Mouse (Mus musculus) natural killer cell, adult 2 months (primary cell): ENCODE data around the gene Zwilch.
"Not testable (repeated sequence)": the region's sequence is repeated elsewhere in the genome, so short reads cannot be mapped to it uniquely, and the experiment has no call there.

Source experiments
- DNase-seq, 2 experiments: peaks; one replicate each; pipeline ENCODE4 v3.0.0; 2022; ENCODE audit warnings: low spot score in 2 of 2

Zwilch gene

DNA sequence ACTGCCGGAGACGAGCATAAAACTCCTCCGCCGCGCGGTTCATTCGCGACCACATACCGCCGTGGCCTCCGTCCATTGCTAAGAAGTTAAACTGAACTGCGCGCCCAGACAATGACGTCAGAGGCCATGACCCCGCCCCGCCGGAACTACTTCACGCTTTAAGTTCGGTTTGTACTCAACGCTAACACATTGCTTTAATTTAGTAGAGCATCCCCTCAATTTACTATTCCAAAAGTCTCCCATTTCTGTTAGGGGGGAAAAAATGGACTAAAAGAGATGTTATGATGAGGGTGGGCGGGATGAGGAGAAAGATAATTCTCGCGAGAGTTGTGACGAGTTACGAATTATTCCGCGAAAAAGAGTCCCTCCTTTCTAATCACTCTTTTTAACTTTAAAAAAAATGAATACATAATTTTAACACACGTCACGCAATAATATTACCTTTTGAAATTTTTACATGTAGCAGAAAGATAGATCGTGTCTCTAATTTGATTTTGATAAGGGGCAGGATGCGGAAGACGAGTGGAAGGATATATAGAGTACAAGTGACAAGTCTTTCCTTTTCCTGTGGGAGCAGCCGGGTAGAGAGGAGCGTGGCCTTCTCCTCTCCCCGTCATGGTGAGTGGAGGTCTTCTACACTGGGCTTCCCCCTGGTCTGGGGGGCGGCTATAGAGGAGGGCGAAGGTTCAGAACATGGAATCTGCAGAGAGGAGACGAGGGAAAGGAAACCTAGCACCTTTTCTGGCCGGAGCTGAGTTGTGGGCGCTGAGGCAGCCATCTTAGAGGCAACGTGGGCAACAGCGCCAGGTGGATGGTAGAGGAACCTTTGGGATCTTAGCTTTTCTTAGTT lies at the start of gene Zwilch, which contains the start of gene Rpl4:
Zwilch (minus strand) TSS at position 289 of the 850 bp plus-strand sequence.
Rpl4 (plus strand) TSS at position 560 of the 850 bp plus-strand sequence.
- DNase-seq, result peak; percentile 87 to 88

GRCm38 (mm10) chr9:64222098-64222497 lies 49.2 kb upstream of the Zwilch start:
- no peak for DNase-seq

GRCm38 (mm10) chr9:64221480-64221879 lies 48.6 kb upstream of the Zwilch start:
- no peak for DNase-seq

GRCm38 (mm10) chr9:64220603-64221002 lies 47.7 kb upstream of the Zwilch start:
- no peak for DNase-seq

DNA sequence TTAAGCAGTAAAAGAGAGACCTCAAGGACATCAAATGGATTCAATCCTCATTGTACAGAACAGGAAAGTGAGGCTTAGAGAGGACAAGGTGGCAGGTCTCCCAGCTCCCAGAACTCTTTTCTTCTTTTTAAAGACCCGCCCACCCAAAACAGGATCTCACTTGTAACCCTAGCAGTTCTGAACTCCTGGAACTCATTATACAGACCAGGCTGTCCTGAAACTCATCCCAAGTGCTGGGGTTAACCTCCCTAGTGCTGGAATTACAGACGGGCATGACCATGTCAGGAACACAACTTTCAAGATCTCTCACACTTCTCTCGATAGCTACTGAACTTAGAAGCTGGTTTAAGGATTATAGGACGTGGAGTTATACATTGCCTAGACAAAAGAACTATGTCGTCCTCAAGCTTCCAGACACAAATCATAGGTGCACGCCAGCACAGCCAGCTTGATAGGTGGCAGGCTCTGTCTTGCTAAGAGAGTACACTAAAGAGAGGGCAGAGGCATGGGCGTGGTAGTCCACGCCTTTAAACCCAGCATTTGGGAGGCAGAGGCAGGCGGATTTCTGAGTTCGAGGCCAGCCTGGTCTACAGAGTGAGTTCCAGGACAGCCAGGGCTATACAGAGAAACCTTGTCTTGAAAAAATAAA lies 47.0 kb upstream of the Zwilch start:
- no peak for DNase-seq

GRCm38 (mm10) chr9:64219305-64219704 lies 46.4 kb upstream of the Zwilch start:
- no peak for DNase-seq

DNA sequence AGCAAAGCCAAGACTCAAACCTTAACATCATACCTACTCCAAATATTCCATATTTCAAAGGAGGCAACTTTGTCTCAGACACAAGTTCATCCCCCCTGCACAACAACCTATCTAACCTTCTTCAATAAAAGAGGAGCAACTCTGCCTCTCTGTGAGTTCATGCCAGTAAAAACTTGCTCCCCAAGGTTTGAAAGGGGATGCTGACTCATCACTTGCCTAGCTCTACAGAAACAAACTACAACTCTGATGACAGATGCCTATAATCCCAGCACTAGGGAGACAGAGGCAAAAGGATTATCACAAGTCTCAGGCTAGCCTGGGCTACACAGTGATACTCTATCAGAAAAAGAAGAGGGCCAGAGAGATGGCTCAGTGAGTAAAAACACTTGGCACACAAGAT lies 45.0 kb upstream of the Zwilch start:
- no peak for DNase-seq

- no peak for DNase-seq
Observed at GRCm38 (mm10) chr9:64216641-64217040, 43.7 kb upstream of the Zwilch start.

GRCm38 (mm10) chr9:64216090-64216489 lies 43.2 kb upstream of the Zwilch start:
- no peak for DNase-seq

DNA sequence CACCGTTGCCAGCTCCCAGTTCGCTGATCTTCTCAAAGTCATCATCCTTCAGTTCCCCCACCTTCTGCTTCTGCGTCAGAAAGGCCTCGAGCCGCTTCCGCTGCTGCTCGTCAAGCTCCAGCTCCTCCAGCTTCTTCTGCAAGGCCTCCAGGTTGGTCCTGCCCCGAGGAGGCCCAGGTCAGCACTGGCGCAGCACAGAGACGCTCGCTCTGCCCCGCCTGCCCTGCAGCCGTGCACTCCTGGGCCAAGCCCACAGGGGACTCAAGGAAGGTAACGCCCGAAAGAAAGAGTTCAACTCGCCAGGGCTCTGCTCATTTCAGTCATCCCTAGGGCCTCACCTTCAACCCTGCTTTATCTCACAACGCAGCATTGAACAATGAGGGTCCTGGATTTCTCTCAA lies 41.5 kb upstream of the Zwilch start:
- no peak for DNase-seq

DNA sequence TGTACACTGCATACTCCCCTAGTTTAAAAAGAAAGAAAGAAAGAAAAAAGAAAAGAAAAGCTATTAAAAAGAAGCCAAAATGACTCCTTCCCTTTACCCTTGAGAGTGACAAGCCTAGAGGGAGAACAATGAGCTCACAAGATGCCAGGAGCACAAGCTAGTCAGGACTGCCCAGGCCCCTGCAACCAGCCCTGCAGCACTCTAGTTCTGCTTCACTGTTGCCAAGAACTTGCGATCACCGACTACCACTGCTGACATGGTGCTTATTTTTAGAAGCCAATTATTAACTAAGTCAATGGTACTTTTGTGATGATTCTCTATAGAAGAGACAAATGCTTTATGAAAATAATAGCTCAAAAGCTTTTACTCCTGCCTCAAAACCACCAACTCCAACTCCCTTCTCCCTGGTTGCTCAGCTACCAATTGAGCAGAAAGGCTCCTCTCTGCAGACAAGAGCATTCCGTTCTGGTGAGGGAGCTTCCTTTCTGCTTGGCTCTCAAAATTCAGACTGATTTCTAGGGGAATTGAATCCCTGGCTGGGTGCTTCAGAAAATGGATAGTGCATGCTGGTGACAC lies 34.7 kb upstream of the Zwilch start:
- no peak for DNase-seq

DNA sequence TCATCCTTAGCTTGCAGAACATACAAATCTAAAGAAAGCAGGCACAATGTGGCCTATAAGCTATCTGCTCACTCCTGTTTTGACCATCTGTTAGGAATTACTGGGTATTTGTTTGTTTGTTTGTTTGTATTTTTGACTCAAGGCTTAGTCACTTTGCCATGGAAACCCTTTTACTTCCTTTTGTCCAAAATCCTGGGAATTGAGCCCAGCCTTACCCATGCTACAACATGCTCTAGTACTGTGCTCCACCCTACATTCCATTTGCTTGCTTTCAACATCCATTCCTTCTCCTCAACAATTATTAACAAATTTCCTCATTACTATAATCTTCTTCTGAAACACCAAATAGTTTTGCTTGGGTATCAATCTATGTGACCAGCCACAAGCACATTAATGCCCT lies 30.0 kb upstream of the Zwilch start:
- no peak for DNase-seq

GRCm38 (mm10) chr9:64202331-64202730 lies 29.4 kb upstream of the Zwilch start:
- no peak for DNase-seq

DNA sequence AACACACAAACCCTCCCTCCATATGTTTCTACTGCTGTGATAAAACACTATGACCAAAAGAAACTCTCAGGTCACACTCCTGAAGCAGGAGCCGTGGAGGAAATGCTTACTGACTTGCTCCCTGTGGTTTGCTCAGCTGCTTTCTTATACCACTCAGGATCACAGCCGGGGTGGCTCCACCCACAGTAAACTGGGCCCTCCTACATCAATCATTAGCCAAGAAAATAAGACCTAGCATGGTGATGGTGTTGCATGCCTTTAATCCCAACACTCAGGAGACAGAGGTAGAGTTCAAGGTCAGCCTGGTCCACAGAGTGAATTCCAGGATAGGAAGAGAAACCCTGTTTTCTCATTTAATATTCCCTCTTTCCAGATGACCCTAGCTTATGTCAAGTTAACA lies 27.0 kb upstream of the Zwilch start:
- DNase-seq, result no peak

DNA sequence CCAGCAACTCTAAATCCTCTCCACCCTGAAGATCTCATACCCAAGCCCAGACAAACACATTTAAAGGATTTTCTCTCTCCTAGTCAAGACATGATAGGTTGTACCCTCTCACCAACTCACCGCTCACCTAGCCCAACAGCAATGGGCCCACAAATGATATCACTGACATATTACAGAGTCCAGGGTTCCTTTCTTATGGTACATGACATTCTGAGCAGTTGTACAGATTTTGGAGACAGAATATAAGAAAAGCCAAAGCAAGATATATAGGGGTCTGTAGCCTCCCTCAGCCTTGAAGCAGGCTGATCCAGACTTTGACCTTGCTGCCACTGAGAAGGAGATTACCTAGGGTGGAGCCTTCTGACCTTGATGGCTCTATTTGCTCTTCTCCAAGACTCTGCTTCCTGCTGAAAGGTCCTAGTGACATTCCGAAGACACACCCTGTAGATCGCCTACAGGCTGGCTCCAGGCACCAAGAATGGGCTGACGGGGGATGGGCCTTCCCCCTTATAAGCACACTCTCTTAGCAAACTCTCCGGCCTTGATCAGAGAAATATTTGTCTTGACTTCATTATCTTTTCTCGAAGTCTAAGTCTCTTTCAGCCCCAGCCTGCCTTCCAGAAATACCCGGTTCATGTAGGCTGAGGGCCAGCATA lies 26.0 kb upstream of the Zwilch start:
- not testable (repeated sequence) for DNase-seq

- DNase-seq, result no peak
Observed at GRCm38 (mm10) chr9:64198068-64198762, 25.3 kb upstream of the Zwilch start.

GRCm38 (mm10) chr9:64197524-64197923 lies 24.6 kb upstream of the Zwilch start:
- DNase-seq, result no peak

- DNase-seq, result no peak
Observed at GRCm38 (mm10) chr9:64195554-64195953, 22.6 kb upstream of the Zwilch start.

DNA sequence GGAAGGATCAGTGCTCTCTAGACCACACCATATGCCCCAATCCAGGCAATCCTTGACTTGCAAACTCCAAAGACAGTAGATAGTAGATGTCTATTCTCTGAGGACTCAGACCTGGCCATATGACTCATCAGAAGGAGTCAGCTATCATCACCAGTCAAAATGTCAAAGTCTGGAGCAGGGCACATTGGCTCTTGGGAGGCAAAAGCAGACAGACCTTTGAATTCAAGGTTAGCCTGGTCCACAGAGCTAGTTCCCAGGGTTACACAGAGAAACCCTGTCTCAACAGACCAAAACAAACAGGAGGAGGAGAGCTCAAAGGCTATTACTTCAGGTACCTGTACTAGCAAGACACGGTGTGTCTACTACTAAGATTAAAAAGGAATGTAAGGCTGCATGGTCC lies 21.0 kb upstream of the Zwilch start:
- no peak for DNase-seq

- DNase-seq, result no peak
Observed at GRCm38 (mm10) chr9:64184166-64184840, 11.4 kb upstream of the Zwilch start.

- DNase-seq, result not testable (repeated sequence)
Observed at GRCm38 (mm10) chr9:64183295-64183694, 10.4 kb upstream of the Zwilch start.
